Mouse (Mus musculus): ENCODE data around the gene G6pc. TPM values are rescaled to one million over a fixed set of nuclear protein-coding genes. Genes with fewer than 3 reads are reported as not detected.
A peak's percentile ranks its signal among the peaks of the same experiment; 100 is the strongest.

Gene G6pc
- total RNA-seq, 2 experiments from 2014 or later = not detected

DNA sequence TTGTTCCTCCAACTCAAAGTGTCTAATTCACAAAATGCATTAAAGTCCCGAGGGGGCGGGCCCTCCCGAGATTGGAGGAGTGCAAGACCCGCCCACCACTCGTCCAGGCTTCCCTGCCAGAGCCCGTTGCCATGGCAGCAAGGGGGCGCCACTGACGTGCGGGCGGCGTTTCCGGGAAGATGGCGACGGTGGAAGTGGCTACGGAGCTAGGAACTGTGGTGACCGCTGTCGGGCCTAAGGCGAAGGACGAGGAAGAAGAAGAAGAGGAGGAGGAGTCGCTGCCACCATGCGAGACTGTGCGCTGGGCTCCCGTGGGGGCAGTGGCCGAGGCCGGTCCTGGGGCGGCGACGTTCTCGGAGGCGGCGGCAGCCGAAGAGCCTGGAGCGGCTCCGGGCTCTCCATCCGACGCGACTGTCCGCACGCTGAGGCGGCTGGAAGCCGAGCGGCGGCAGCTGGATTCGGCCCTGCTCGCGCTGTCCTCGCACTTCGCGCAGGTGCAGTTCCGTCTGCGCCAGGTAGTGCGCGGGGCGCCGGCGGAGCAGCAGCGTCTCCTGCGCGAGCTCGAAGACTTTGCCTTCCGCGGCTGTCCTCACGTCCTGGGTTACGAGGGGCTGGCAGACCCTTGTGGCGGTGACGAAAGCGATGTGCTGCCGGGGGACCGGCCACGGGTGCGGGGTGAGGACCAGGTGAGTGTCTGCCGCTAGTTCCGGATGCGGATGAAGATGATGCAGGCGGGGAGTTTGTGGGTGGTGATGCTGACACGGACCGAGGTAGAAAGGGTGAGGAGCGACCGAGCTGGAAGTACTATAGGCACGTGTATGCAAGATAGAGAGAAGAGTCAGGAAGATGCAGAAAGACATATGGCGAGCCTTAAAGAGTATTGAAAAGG lies 57.8 kb downstream of the G6pc start, which contains the start of the genes Rundc1 and Ptges3l:
Gene Rundc1 (plus strand): TSS at position 161 of the 889 bp plus-strand sequence.
Gene Ptges3l (minus strand): TSS at position 409 of the 889 bp plus-strand sequence.
- DNase-seq (ENCODE audit: extremely low spot score in 1 of 2, low spot score in 1 of 2) = peak; percentile 98

GRCm38 (mm10) chr11:101426165-101426564 lies 58.8 kb downstream of the G6pc start:
- no peak for DNase-seq (ENCODE audit: extremely low spot score in 1 of 2, low spot score in 1 of 2)

Small RNA genes within 50 kb of the gene (microRNA-seq; reads per million reads assigned to microRNA genes)
- gene Gm25593 (0 reads per million in 2 experiments), gene Mir6929 (0 to 0.20 reads per million in 2 experiments)

Other genes starting within 250 kb of the G6pc start
- gene Retreg3, start 247.7 kb upstream of the G6pc start, total RNA-seq (2021) = 10 to 100 TPM; 57.3 to 62.6 TPM
- 10 to 100 TPM; 44.4 to 52.3 TPM for gene Tubg1, start 247.6 kb upstream of the G6pc start, total RNA-seq (2021)
- gene Tubg2, start 211.7 kb upstream of the G6pc start, total RNA-seq (2021) = 10 to 100 TPM; 44.9 to 47.8 TPM
- 100 to 1,000 TPM; 158 to 169 TPM for gene Cntnap1, start 197.0 kb upstream of the G6pc start, total RNA-seq (2021)
- 10 to 100 TPM; 13.2 to 14.3 TPM for gene Plekhh3, start 196.2 kb upstream of the G6pc start, total RNA-seq (2021)
- gene Ccr10, start 192.1 kb upstream of the G6pc start, total RNA-seq (2021) = under 1 TPM; 0.21 to 0.25 TPM
- 10 to 100 TPM; 57.1 to 62.1 TPM for gene Ezh1, start 141.1 kb upstream of the G6pc start, total RNA-seq (2021)
- 10 to 100 TPM; 50.2 to 72.5 TPM for gene Ramp2, start 121.5 kb upstream of the G6pc start, total RNA-seq (2021)
- 10 to 100 TPM; 70.0 to 75.2 TPM for gene Vps25, start 113.9 kb upstream of the G6pc start, total RNA-seq (2021)
- gene Wnk4, start 107.0 kb upstream of the G6pc start, total RNA-seq (2021) = 1 to 10 TPM; 6.2 to 7.7 TPM
- gene Cntd1, start 88.5 kb upstream of the G6pc start, total RNA-seq (2021) = under 1 TPM; 0.25 to 0.35 TPM
- 100 to 1,000 TPM in 1 of 2 experiments, 10 to 100 TPM in 1; 87.2 to 117 TPM for gene Coa3, start 88.4 kb upstream of the G6pc start, total RNA-seq (2021)
- 100 to 1,000 TPM; 204 to 230 TPM for gene Becn1, start 65.3 kb upstream of the G6pc start, total RNA-seq (2021)
- gene Psme3, start 51.3 kb upstream of the G6pc start, total RNA-seq (2021) = 100 to 1,000 TPM; 119 to 126 TPM
- gene Aoc2, start 42.5 kb upstream of the G6pc start, total RNA-seq (2021) = 1 to 10 TPM; 5.8 to 8.0 TPM
- gene Aoc3, start 37.0 kb upstream of the G6pc start, total RNA-seq (2021) = under 1 TPM; 0.86 to 0.99 TPM
- gene Aarsd1, start 50.1 kb downstream of the G6pc start, total RNA-seq (2021) = 10 to 100 TPM; 43.9 to 48.9 TPM
- gene Gm27029, start 57.2 kb downstream of the G6pc start, total RNA-seq (2021) = 1 to 10 TPM; 4.5 to 6.5 TPM
- gene Rundc1, start 57.5 kb downstream of the G6pc start, total RNA-seq (2021) = 10 to 100 TPM; 30.7 to 33.2 TPM
- 1 to 10 TPM; 1.3 to 1.4 TPM for gene Ptges3l, start 57.8 kb downstream of the G6pc start, total RNA-seq (2021)
- 10 to 100 TPM; 50.0 to 52.5 TPM for gene Rpl27, start 74.7 kb downstream of the G6pc start, total RNA-seq (2021)
- gene Ifi35, start 80.8 kb downstream of the G6pc start, total RNA-seq (2021) = 1 to 10 TPM; 1.9 to 2.2 TPM
- 100 to 1,000 TPM; 145 to 159 TPM for gene Rnd2, start 97.4 kb downstream of the G6pc start, total RNA-seq (2021)
- gene Vat1, start 98.7 kb downstream of the G6pc start, total RNA-seq (2021) = 10 to 100 TPM; 33.2 to 36.0 TPM
- gene Brca1, start 184.4 kb downstream of the G6pc start, total RNA-seq (2021) = 1 to 10 TPM in 1 of 2 experiments, under 1 TPM in 1; 0.94 to 1.1 TPM
- gene Nbr1, start 184.6 kb downstream of the G6pc start, total RNA-seq (2021) = 100 to 1,000 TPM; 128 to 142 TPM
- gene Tmem106a, start 214.7 kb downstream of the G6pc start, total RNA-seq (2021) = 1 to 10 TPM in 1 of 2 experiments, under 1 TPM in 1; 0.63 to 1.1 TPM
- gene Gm11634, start 231.7 kb downstream of the G6pc start, total RNA-seq (2021) = not detected